Mouse (Mus musculus): ENCODE data around the gene Asphd2. TPM values are rescaled to one million over a fixed set of nuclear protein-coding genes. Genes with fewer than 3 reads are reported as not detected.

The Asphd2 gene
- polyA plus RNA-seq, 1 experiment from 2014 or later: 0.21 TPM

DNA sequence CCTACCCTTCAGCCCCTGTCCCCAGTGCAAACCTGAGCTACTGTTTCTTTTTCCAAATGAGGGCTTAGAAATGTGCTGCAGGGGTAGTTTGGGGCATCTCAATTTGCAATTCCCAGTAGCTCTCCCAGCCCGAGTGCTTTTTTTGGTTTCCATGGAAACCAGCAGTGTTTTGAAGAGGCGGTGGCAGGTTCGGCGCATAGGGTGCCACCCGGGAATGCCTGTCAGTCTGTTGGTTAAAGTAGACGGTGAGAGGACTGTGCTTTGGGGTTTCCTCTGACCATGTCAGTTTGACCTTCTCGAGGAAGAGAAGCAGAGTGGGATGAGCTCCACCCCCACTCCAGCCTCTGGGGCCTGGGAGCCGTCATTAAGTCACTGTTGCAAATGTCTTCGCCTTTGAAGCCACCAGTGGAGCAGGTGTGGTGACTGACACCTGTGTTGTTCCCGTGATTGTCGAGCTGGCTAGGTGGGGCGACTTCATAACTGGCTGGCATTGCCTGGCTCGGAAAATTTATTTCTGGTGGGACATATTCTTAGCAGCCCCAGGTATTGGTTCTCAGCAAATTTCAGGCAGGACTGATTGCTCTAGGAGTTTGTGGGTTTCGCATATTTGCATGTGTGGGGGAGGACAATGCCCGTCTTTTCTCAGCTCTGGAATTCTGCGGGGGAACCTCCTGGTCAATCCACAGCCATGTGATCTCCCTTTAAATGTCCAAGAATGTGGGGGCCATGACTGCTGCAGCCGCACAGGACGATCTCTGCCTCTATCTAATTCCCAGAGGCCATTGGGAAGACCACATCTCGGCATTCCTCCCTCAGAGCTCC, 17.1 kb upstream of the Asphd2 start:
- Histone ChIP-seq H3K9me3 (ENCODE audit: low read length) (no peaks in the 10 kb centered on the region), H3K27me3 (ENCODE audit: insufficient read depth, low read length) (0 out of 2 replicates have a peak, but pooled peaks cover 8% of the 10 kb centered on the region), H3K36me3 (replicated peaks; ENCODE audit: insufficient read depth, low read length) (no peaks in the 10 kb centered on the region), H3K4me1 (ENCODE audit: insufficient read depth) (no peaks in the 10 kb centered on the region), H3K27ac (ENCODE audit: low read depth) (no peak overlapping the region), H3K4me3 (ENCODE audit: low read depth, low read length) (no peak overlapping the region), H3K4me2 (ENCODE audit: low read depth, low read length) (no peak overlapping the region), H3K9ac (replicated peaks) (no peak overlapping the region)
- DNase-seq (no peak), ATAC-seq (no peak)
- no peak for TF ChIP-seq EP300 (IDR thresholded peaks at IDR 0.05; ENCODE audit: low read depth)
- TF ChIP-seq CTCF (IDR thresholded peaks at IDR 0.05; ENCODE audit: low read depth): no peak
- WGBS (ENCODE audit: insufficient replicate concordance): 19% methylated on average over 19 of the region's 19 CpGs

DNA sequence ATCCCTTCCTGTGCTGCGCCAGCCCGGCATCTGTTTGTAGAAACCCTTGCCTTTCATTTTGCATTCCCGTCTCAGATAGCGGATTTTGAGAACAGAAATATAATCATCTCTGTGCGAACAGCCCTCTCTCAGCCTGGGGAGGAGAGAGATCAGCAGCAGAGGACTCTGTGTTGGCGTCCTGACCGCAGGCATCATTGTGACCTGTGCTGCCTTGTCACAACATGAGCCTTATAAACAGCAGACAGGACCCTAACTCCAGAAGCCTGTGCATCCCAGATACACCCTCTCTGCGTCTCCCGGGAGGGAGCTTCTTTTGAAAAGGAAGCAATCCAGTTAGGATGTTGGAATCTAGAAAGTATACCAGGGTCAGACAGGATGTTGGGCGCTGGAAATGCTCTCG, 16.4 kb upstream of the Asphd2 start:
- Histone ChIP-seq H3K4me3 (ENCODE audit: low read depth, low read length) (no peak overlapping the region), H3K36me3 (replicated peaks; ENCODE audit: insufficient read depth, low read length) (no peaks in the 10 kb centered on the region), H3K9ac (replicated peaks) (no peak overlapping the region), H3K9me3 (ENCODE audit: low read length) (no peaks in the 10 kb centered on the region), H3K4me1 (ENCODE audit: insufficient read depth) (no peaks in the 10 kb centered on the region), H3K4me2 (ENCODE audit: low read depth, low read length) (no peak overlapping the region), H3K27ac (ENCODE audit: low read depth) (no peak overlapping the region), H3K27me3 (ENCODE audit: insufficient read depth, low read length) (0 out of 2 replicates have a peak, but pooled peaks cover 8% of the 10 kb centered on the region)
- WGBS (ENCODE audit: insufficient replicate concordance): 47% methylated on average over 11 of the region's 11 CpGs
- DNase-seq (no peak), ATAC-seq (no peak)
- TF ChIP-seq CTCF (IDR thresholded peaks at IDR 0.05; ENCODE audit: low read depth) (no peak), EP300 (IDR thresholded peaks at IDR 0.05; ENCODE audit: low read depth) (no peak)

DNA sequence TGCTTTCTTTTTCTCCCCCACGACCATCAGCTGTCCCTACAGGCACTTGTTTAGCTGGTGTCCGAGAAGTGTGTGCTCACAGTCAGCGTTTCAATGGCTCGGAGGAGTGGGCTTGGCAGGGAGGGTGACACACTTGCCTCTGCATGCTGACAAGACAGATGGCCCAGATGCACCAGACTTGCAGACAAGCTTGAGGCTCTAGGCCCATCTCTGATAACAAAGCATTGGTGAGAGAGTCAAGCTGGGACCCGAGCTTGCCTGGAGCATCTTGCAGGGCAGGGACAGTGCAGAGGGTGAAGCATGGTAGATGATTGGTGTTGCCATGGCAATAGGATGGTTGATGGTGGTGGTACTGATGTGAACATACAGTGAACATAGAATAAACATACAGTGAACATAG, 14.6 kb upstream of the Asphd2 start:
- 54% methylated on average over 5 of the region's 5 CpGs for WGBS (ENCODE audit: insufficient replicate concordance)
- H3K9me3 ChIP-seq (ENCODE audit: low read length): no peaks in the 10 kb centered on the region
- H3K27me3 ChIP-seq (ENCODE audit: insufficient read depth, low read length): 0 out of 2 replicates have a peak, but pooled peaks cover 8% of the 10 kb centered on the region
- DNase-seq (no peak), ATAC-seq (no peak)
- TF ChIP-seq CTCF (IDR thresholded peaks at IDR 0.05; ENCODE audit: low read depth): no peak
- no peak for TF ChIP-seq EP300 (IDR thresholded peaks at IDR 0.05; ENCODE audit: low read depth)
- no peak overlapping the region for H3K27ac ChIP-seq (ENCODE audit: low read depth)
- no peaks in the 10 kb centered on the region for H3K36me3 ChIP-seq (replicated peaks; ENCODE audit: insufficient read depth, low read length)
- H3K4me1 ChIP-seq (ENCODE audit: insufficient read depth): no peaks in the 10 kb centered on the region
- H3K4me3 ChIP-seq (ENCODE audit: low read depth, low read length): no peak overlapping the region
- H3K9ac ChIP-seq (replicated peaks): no peak overlapping the region
- no peak overlapping the region for H3K4me2 ChIP-seq (ENCODE audit: low read depth, low read length)

DNA sequence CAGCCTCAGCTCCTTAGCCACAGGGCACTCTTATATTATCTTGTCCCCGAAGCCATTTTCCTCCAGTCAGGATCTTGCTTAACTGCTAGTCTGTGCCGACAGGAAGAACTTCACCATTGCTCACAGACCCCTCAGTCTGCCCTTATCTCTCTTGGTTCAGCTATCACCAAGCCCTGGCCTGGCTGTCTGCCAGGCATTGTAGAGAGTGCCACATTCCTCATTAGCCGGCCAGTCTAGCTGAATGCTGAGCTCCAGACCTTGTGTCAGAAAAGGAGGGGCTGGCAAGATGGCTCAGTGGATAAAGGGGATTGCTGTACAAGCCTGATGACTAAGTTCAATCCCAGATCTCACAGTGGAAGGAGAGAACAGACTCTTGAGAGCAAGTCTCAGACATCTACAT, 11.4 kb upstream of the Asphd2 start:
- H3K27ac ChIP-seq (ENCODE audit: low read depth): no peak overlapping the region
- no peak for DNase-seq
- TF ChIP-seq EP300 (IDR thresholded peaks at IDR 0.05; ENCODE audit: low read depth) (no peak), CTCF (IDR thresholded peaks at IDR 0.05; ENCODE audit: low read depth) (no peak)
- H3K9ac ChIP-seq (replicated peaks): no peak overlapping the region
- no peak overlapping the region for H3K4me3 ChIP-seq (ENCODE audit: low read depth, low read length)
- no peak for ATAC-seq
- no peaks in the 10 kb centered on the region for H3K27me3 ChIP-seq (ENCODE audit: insufficient read depth, low read length)
- H3K36me3 ChIP-seq (replicated peaks; ENCODE audit: insufficient read depth, low read length): no peaks in the 10 kb centered on the region
- no peak overlapping the region for H3K4me2 ChIP-seq (ENCODE audit: low read depth, low read length)
- no peaks in the 10 kb centered on the region for H3K9me3 ChIP-seq (ENCODE audit: low read length)
- WGBS (ENCODE audit: insufficient replicate concordance): 41% methylated on average over 3 of the region's 3 CpGs
- no peaks in the 10 kb centered on the region for H3K4me1 ChIP-seq (ENCODE audit: insufficient read depth)

DNA sequence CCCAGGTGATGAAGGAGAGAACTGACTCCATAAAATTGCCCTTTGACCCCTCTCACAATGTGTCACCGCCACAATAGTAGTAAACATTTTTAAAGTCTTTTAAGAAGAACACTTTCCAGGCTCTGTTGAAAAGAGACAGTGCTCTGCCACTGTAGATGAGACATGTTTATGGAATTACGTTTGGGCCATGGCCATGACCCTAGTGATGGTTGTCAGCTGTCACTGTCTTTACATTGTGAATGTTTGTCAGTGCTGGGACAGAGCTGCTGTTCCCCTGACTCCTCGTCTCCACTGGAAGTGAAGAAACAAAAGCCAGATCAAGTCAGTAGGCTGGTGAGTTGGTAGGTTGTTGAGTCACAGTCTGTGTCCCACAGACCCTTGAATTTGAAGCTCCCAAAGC, 7.8 kb upstream of the Asphd2 start:
- H3K27ac ChIP-seq (ENCODE audit: low read depth): no peak overlapping the region
- H3K9ac ChIP-seq (replicated peaks): no peak overlapping the region
- H3K4me2 ChIP-seq (ENCODE audit: low read depth, low read length): no peak overlapping the region
- H3K4me1 ChIP-seq (ENCODE audit: insufficient read depth): no peaks in the 10 kb centered on the region
- WGBS (ENCODE audit: insufficient replicate concordance): 63% methylated on average over 3 of the region's 3 CpGs
- H3K9me3 ChIP-seq (ENCODE audit: low read length): no peaks in the 10 kb centered on the region
- 0 out of 2 replicates have a peak, but pooled peaks cover 3% of the 10 kb centered on the region for H3K27me3 ChIP-seq (ENCODE audit: insufficient read depth, low read length)
- no peak for DNase-seq
- ATAC-seq: no peak
- TF ChIP-seq CTCF (IDR thresholded peaks at IDR 0.05; ENCODE audit: low read depth) (no peak), EP300 (IDR thresholded peaks at IDR 0.05; ENCODE audit: low read depth) (no peak)
- H3K4me3 ChIP-seq (ENCODE audit: low read depth, low read length): no peak overlapping the region
- H3K36me3 ChIP-seq (replicated peaks; ENCODE audit: insufficient read depth, low read length): no peaks in the 10 kb centered on the region

DNA sequence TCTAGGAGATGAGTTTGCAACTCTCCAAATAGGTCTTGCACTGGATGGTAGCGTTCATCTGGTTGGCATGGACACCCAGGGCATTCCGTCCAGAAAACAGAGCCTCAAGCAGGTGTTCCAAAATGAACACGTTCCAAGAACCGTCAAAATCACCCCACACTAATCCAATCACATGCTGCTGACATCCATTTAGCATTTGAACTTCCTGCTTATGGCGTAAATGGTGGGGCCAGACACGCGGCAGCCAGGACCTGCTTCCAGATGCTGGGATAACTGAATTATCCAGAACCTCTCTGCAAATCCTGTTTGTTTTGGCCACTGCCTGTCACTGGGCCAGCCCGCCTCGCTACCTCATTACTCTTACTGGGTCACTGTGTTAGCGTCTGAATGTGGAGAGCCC, 4.6 kb upstream of the Asphd2 start:
- H3K9ac ChIP-seq (replicated peaks): no peak overlapping the region
- WGBS (ENCODE audit: insufficient replicate concordance): 69% methylated on average over 10 of the region's 10 CpGs
- TF ChIP-seq CTCF (IDR thresholded peaks at IDR 0.05; ENCODE audit: low read depth) (no peak), EP300 (IDR thresholded peaks at IDR 0.05; ENCODE audit: low read depth) (no peak)
- H3K9me3 ChIP-seq (ENCODE audit: low read length): no peaks in the 10 kb centered on the region
- H3K4me1 ChIP-seq (ENCODE audit: insufficient read depth): no peaks in the 10 kb centered on the region; the same call in 1 of the 2 replicates
- peaks cover 29% of the 10 kb centered on the region for H3K27me3 ChIP-seq (ENCODE audit: insufficient read depth, low read length)
- DNase-seq: no peak
- no peak for ATAC-seq
- no peaks in the 10 kb centered on the region for H3K36me3 ChIP-seq (replicated peaks; ENCODE audit: insufficient read depth, low read length)
- H3K4me3 ChIP-seq (ENCODE audit: low read depth, low read length): no peak overlapping the region
- H3K27ac ChIP-seq (ENCODE audit: low read depth): no peak overlapping the region
- no peak overlapping the region for H3K4me2 ChIP-seq (ENCODE audit: low read depth, low read length)
